Mouse (Mus musculus) heart, adult 2 months (tissue): ENCODE measurements around the gene Snapc4. TPM values are rescaled to one million over a fixed set of nuclear protein-coding genes. Genes with fewer than 3 reads are reported as not detected.

Experiments used
- DNase-seq, 2 experiments: peaks; one replicate each; pipeline ENCODE4 v3.0.0; 2021
- H3K27ac ChIP-seq: fragments of 200-600 bp; 2 replicates; pipeline ENCODE4 v1.8.1; 2022
- H3K27me3 ChIP-seq: fragments of 200-500 bp; 2 replicates; pipeline ENCODE4 v1.6.1; 2012; ENCODE audit warnings: mild to moderate bottlenecking, low read length, inconsistent platforms, mixed read lengths; ENCODE audit not compliant: control insufficient read depth, insufficient read depth
- H3K36me3 ChIP-seq: fragments of 200-500 bp; 2 replicates; pipeline ENCODE4 v1.6.1; 2012; ENCODE audit warnings: low read length, inconsistent platforms; ENCODE audit not compliant: control insufficient read depth, insufficient read depth
- H3K4me1 ChIP-seq: fragments of 200-500 bp; 2 replicates; pipeline ENCODE4 v1.6.1; 2011; ENCODE audit warnings: low read length; ENCODE audit not compliant: control insufficient read depth, insufficient read depth
- H3K4me3 ChIP-seq: fragments of 200-600 bp; 2 replicates; pipeline ENCODE4 v1.8.1; 2022
- H3K79me2 ChIP-seq: fragments of 200-500 bp; replicated peaks from 2 replicates; pipeline ENCODE4 v1.6.1; 2012; ENCODE audit warnings: mild to moderate bottlenecking, inconsistent platforms, low read length, moderate library complexity, mixed read lengths; ENCODE audit not compliant: control insufficient read depth, insufficient read depth
- H3K9ac ChIP-seq: fragments of 200-500 bp; 2 replicates; pipeline ENCODE4 v1.6.1; 2012; ENCODE audit warnings: low read depth, mild to moderate bottlenecking, control low read depth, inconsistent platforms, low read length, mixed read lengths
- CTCF ChIP-seq: fragments of 200-600 bp; IDR thresholded peaks from 2 replicates; pipeline ENCODE4 v1.8.1; 2022; ENCODE audit warnings: antibody characterized with exemption, mild to moderate bottlenecking, moderate library complexity
- EP300 ChIP-seq: fragments of 200-500 bp; IDR thresholded peaks from 2 replicates; pipeline ENCODE4 v1.6.1; 2011; ENCODE audit warnings: low read depth, low read length, control low read depth; ENCODE audit not compliant: insufficient read depth
- POLR2A ChIP-seq: fragments of 200-500 bp; IDR thresholded peaks from 2 replicates; pipeline ENCODE4 v1.6.1; 2011; ENCODE audit warnings: mild to moderate bottlenecking, low read depth, low read length, control low read depth; ENCODE audit not compliant: insufficient read depth
- WGBS: fragments of 180-500 bp; shearing (Covaris S2); methylation state at CpG from one replicate; pipeline ENCODE4 v1.1.7; 2018; 5-methylcytosine and 5-hydroxymethylcytosine counted together
- intact Hi-C: fragments of 180-260 bp; cut with DNase I; formaldehyde crosslinking; loops from one replicate; pipeline ENCODE4 v1.15.1; 2025
- polyA plus RNA-seq: library from polyadenylated mRNA; depleted of rRNA; stranded (reverse); fragments of >200 nt; gene quantifications from 2 replicates; pipeline ENCODE4 v1.2.3, GENCODE M21; 2012
- total RNA-seq, 2 experiments: library from RNA; stranded (reverse); gene quantifications; 2 replicates each; pipeline ENCODE4 v1.2.3; 2021

The Snapc4 gene
- total and polyA plus RNA-seq, 3 experiments, result 7.2 to 20.4 (median 9.5) TPM

DNA sequence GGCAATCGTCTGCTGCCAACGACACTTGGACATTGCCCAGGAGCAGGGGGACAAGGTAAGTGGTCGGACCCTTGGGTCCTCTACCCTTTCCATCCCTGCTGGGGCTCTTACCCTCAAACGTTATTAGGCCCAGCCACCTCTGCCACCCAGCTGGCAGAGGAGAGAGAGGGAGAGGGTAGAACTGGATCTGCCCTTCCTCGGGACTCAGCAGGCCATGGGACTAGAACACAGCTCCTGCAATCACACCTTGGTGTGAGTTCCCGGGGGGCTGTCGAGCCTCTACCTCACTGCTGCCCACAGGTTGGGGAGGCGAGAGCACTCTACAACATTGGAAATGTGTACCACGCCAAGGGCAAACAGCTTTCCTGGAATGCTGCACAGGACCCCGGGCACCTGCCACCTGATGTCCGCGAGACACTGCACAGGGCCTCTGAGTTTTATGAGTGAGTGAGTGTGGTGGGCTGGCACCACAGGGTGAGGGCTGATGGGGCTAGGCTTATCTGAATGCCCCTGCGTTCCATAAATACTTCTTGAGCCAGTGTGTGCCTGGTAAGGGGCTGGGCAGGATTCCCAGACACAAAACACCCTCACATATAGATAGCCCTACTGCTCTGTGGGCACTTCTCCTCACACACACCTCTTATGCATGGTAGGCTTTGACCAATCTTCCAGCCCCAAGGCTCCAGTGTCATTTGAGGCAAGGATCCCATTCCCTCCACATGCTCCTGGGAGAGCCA, 56.7 kb downstream of the Snapc4 start:
- Histone ChIP-seq H3K4me1 (peaks cover 6% of the 10 kb centered on the region), H3K4me3 (no peak overlapping the region), H3K9ac (no peak overlapping the region), H3K36me3 (no peaks in the 10 kb centered on the region), H3K27ac (no peak overlapping the region), H3K27me3 (no peaks in the 10 kb centered on the region), H3K79me2 (no peaks in the 10 kb centered on the region)
- WGBS, result 71% methylated on average over 13 of the region's 13 CpGs
- DNase-seq, result peak in 1 of 2 experiments; percentile 19
- no peak for TF ChIP-seq POLR2A
- no peak for TF ChIP-seq CTCF
- TF ChIP-seq EP300, result no peak
- intact Hi-C loops, result no loop called here

- intact Hi-C loops, result no loop called here
- 69% methylated on average over 14 of the region's 14 CpGs for WGBS
- Histone ChIP-seq H3K27ac (no peak overlapping the region), H3K9ac (no peak overlapping the region), H3K4me3 (no peak overlapping the region), H3K36me3 (no peaks in the 10 kb centered on the region), H3K4me1 (peaks cover 7% of the 10 kb centered on the region), H3K79me2 (no peaks in the 10 kb centered on the region), H3K27me3 (no peaks in the 10 kb centered on the region)
- peak in 1 of 2 experiments; percentile 10 for DNase-seq
- TF ChIP-seq EP300 (no peak), CTCF (no peak), POLR2A (no peak)
Measured at GRCm38 (mm10) chr2:26320245-26321185, 59.9 kb downstream of the Snapc4 start.

- no peaks in the 10 kb centered on the region for H3K79me2 ChIP-seq
- WGBS, result 91% methylated on average over 13 of the region's 13 CpGs
- intact Hi-C loops, result loop anchor here (5.0 kb wide), 1 partner anchor 33 kb away; the partner anchor contains the start of gene Dnlz
- H3K9ac ChIP-seq, result no peak overlapping the region
- no peak for DNase-seq
- H3K27ac ChIP-seq, result no peak overlapping the region
- H3K4me3 ChIP-seq, result no peak overlapping the region
- peaks cover 5% of the 10 kb centered on the region for H3K4me1 ChIP-seq
- H3K36me3 ChIP-seq, result no peaks in the 10 kb centered on the region
- TF ChIP-seq CTCF (no peak), POLR2A (no peak), EP300 (no peak)
- H3K27me3 ChIP-seq, result no peaks in the 10 kb centered on the region
Measured at GRCm38 (mm10) chr2:26319519-26320244, 60.8 kb downstream of the Snapc4 start.

DNA sequence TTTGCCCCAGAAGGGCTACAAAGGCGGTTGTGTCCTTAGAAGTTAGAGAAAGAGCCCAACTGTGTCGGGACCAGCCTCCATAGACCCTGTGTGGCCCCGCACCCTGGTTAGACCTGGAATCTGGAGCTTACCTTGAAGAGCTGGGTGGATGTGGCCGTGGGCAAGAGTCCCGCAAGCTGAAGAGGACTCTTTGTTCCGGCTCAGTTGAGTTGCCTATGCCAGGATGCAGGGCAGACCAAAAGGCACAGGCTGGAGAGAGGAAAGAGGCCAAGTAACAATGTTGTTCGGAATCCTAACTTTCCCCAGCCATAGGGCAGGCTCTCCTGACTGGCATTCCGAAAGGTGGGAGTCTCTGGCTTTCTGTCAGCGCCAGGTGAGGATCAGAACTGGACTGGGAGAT, 61.3 kb downstream of the Snapc4 start:
- peak in 1 of 2 experiments; percentile 2 for DNase-seq
- no peak overlapping the region for H3K27ac ChIP-seq
- H3K27me3 ChIP-seq, result no peaks in the 10 kb centered on the region
- H3K4me3 ChIP-seq, result no peak overlapping the region
- no peaks in the 10 kb centered on the region for H3K79me2 ChIP-seq
- TF ChIP-seq CTCF (no peak), POLR2A (no peak), EP300 (no peak)
- intact Hi-C loops, result loop anchor here (5.0 kb wide), 1 partner anchor 33 kb away; the partner anchor contains the start of gene Dnlz
- no peak overlapping the region for H3K9ac ChIP-seq
- WGBS, result 84% methylated on average over 9 of the region's 9 CpGs
- H3K36me3 ChIP-seq, result no peaks in the 10 kb centered on the region
- H3K4me1 ChIP-seq, result peaks cover 5% of the 10 kb centered on the region

- Histone ChIP-seq H3K27me3 (no peaks in the 10 kb centered on the region), H3K4me3 (no peak overlapping the region), H3K79me2 (no peaks in the 10 kb centered on the region), H3K4me1 (peaks cover 5% of the 10 kb centered on the region), H3K9ac (no peak overlapping the region), H3K27ac (no peak overlapping the region), H3K36me3 (no peaks in the 10 kb centered on the region)
- TF ChIP-seq CTCF (no peak), POLR2A (no peak), EP300 (no peak)
- intact Hi-C loops, result loop anchor here (5.0 kb wide), 1 partner anchor 34 kb away; the partner anchor contains the start of gene Dnlz
- peak in 1 of 2 experiments; percentile 2 for DNase-seq
- 93% methylated on average over 3 of the region's 3 CpGs for WGBS
Measured at GRCm38 (mm10) chr2:26317991-26318672, 62.3 kb downstream of the Snapc4 start.
